In the genomic region with DNA sequence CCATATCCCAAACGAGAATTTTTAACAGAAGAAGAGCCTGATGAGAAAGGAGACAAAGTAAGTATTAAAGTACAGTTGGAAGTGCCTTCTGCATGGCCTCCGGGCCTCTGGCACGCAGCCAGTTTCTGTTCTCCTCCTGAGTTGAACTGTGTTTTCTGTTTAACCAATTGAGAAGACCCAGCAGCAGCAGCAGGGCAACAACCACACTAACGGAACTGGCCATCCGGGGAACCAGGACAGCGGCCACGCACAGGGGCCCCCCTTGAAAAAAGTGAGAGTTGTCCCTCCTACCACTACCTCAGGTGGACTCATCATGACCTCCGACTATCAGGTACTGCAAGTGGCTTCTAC, we compare ENCODE assay signal across 8 mouse cellular contexts.
DNase-seq lines count a peak whose midpoint lies in the region; ATAC-seq and TF ChIP-seq lines count a peak whose summit lies in the region.

No protein-coding gene starts in this region.

- WGBS in hindbrain, postnatal 0 days, result 56% methylated on average over 8 of the region's 8 CpGs
- 94% methylated on average over 8 of the region's 8 CpGs for WGBS in hindbrain, embryonic 10.5 days

- H3K27ac ChIP-seq in hindbrain, postnatal 0 days, result no peak overlapping the region
- H3K27ac ChIP-seq in hindbrain, embryonic 10.5 days, result no peak overlapping the region

- no peaks in the 10 kb centered on the region for H3K9me3 ChIP-seq in hindbrain, postnatal 0 days (ENCODE audit: low read length)
- H3K9me3 ChIP-seq in hindbrain, embryonic 10.5 days, result no peaks in the 10 kb centered on the region

- peak; percentile 34 for DNase-seq in hindbrain, postnatal 0 days (ENCODE audit: low spot score)
- DNase-seq in hindbrain, embryonic 10.5 days (ENCODE audit: low spot score), result no peak
- peak; percentile 56 for DNase-seq in urinary bladder, postnatal 14 days (ENCODE audit: low spot score)
- DNase-seq in urinary bladder, postnatal 36 days (ENCODE audit: low spot score in 2 of 2), result no peak
- DNase-seq in heart, postnatal 14 days, result peak; percentile 51 to 53
- no peak for DNase-seq in urinary bladder, postnatal 4 days (ENCODE audit: low spot score in 2 of 2)
- DNase-seq in embryo, embryonic 9.5 days (ENCODE audit: extremely low spot score), result no peak

- H3K4me2 ChIP-seq in hindbrain, postnatal 0 days (ENCODE audit: low read depth, low read length), result no peak overlapping the region

- ATAC-seq in hindbrain, postnatal 0 days, result no peak
- ATAC-seq in monocyte, adult 5-6 weeks (replicated peaks; ENCODE audit: insufficient number of reproducible peaks, low FRiP score, low TSS enrichment, poor library complexity, severe bottlenecking), result peak; percentile 32; the same call in 1 of the 2 replicates

- intact Hi-C loops in heart, postnatal 14 days (cut with DNase I), result no loop called here

- peaks cover 16% of the 10 kb centered on the region for H3K36me3 ChIP-seq in hindbrain, postnatal 0 days (ENCODE audit: insufficient read depth, low read length)
- H3K36me3 ChIP-seq in hindbrain, embryonic 10.5 days, result peaks cover 91% of the 10 kb centered on the region

- H3K4me3 ChIP-seq in hindbrain, postnatal 0 days (ENCODE audit: low read length), result no peak overlapping the region
- no peak overlapping the region for H3K4me3 ChIP-seq in hindbrain, embryonic 10.5 days

- no peak overlapping the region for H3K9ac ChIP-seq in hindbrain, postnatal 0 days (replicated peaks; ENCODE audit: low read length)

- TF ChIP-seq CTCF in hindbrain, postnatal 0 days (IDR thresholded peaks at IDR 0.05; ENCODE audit: low read depth), result no peak

- H3K4me1 ChIP-seq in hindbrain, postnatal 0 days (ENCODE audit: insufficient read depth, low read length), result no peaks in the 10 kb centered on the region
- no peaks in the 10 kb centered on the region for H3K4me1 ChIP-seq in hindbrain, embryonic 10.5 days (replicated peaks)

- H3K27me3 ChIP-seq in hindbrain, postnatal 0 days (ENCODE audit: insufficient read depth, low read length), result no peaks in the 10 kb centered on the region
- no peaks in the 10 kb centered on the region for H3K27me3 ChIP-seq in hindbrain, embryonic 10.5 days (ENCODE audit: insufficient read depth, poor library complexity, severe bottlenecking)

Comparison
In these comparisons a context has a peak if more than half of its experiments do, and no peak if none do; other contexts are left out.
1. DNase-seq: peak in hindbrain, postnatal 0 days (single experiment), urinary bladder, postnatal 14 days (single experiment) and heart, postnatal 14 days (2 of 2); none in hindbrain, embryonic 10.5 days (single experiment), urinary bladder, postnatal 36 days (0 of 2), urinary bladder, postnatal 4 days (0 of 2) and embryo, embryonic 9.5 days (single experiment).